Mouse (Mus musculus) hindbrain, embryonic 16.5 days (tissue): ENCODE data around the gene Capn15. TPM values are rescaled to one million over a fixed set of nuclear protein-coding genes. Genes with fewer than 3 reads are reported as not detected.

Experiments used
- ATAC-seq: fragments of 200-750 bp; cut with Nextera tagmentation; 2 replicates; pipeline ENCODE4 v1.8.0; 2017; ENCODE audit warnings: moderate TSS enrichment, moderate library complexity
- H3K27ac ChIP-seq: fragments of 300-500 bp; sonication (generic); 2 replicates; pipeline ENCODE4 v1.5.1; 2014; ENCODE audit warnings: low read depth, mild to moderate bottlenecking, control low read depth, low read length, moderate library complexity
- H3K27me3 ChIP-seq: fragments of 300-500 bp; sonication (generic); replicated peaks from 2 replicates; pipeline ENCODE4 v1.6.1; 2014; ENCODE audit warnings: low read length; ENCODE audit not compliant: control insufficient read depth, insufficient read depth
- H3K36me3 ChIP-seq: fragments of 300-500 bp; sonication (generic); 2 replicates; pipeline ENCODE4 v1.6.1; 2014; ENCODE audit warnings: mild to moderate bottlenecking, low read length, moderate library complexity, mixed read lengths; ENCODE audit not compliant: control insufficient read depth, insufficient read depth
- H3K4me1 ChIP-seq: fragments of 300-500 bp; sonication (generic); 2 replicates; pipeline ENCODE4 v1.6.1; 2014; ENCODE audit warnings: low read depth, low read length; ENCODE audit not compliant: control insufficient read depth, insufficient read depth
- H3K4me2 ChIP-seq: fragments of 300-500 bp; sonication (generic); 2 replicates; pipeline ENCODE4 v1.6.1; 2014; ENCODE audit warnings: mild to moderate bottlenecking, low read length, control low read depth, moderate library complexity
- H3K4me3 ChIP-seq: fragments of 300-500 bp; sonication (generic); 2 replicates; pipeline ENCODE4 v1.5.1; 2014; ENCODE audit warnings: mild to moderate bottlenecking, low read length, control low read depth, moderate library complexity
- H3K9ac ChIP-seq: fragments of 300-500 bp; sonication (generic); 2 replicates; pipeline ENCODE4 v1.6.1; 2014; ENCODE audit warnings: low read depth, mild to moderate bottlenecking, control low read depth, low read length, moderate library complexity
- H3K9me3 ChIP-seq: fragments of 300-500 bp; sonication (generic); 2 replicates; pipeline ENCODE4 v1.6.1; 2014; ENCODE audit warnings: mild to moderate bottlenecking, low read length, moderate library complexity; ENCODE audit not compliant: control insufficient read depth
- WGBS: fragments of 180-500 bp; shearing (Covaris S2); extraction: QIAGEN DNeasy Blood & Tissue Kit; methylation state at CpG from one replicate; pipeline ENCODE4 v1.1.7; 2014; 5-methylcytosine and 5-hydroxymethylcytosine counted together
- polyA plus RNA-seq: library from polyadenylated mRNA; unstranded; fragments of >200 nt; fragmentation: Nextera tagmentation; extraction: Ambion mirVana; gene quantifications from 2 replicates; pipeline ENCODE4 v1.2.1, GENCODE M21; 2015

Capn15 gene
- polyA plus RNA-seq, 1 experiment from 2014 or later, result 20.6 TPM

DNA sequence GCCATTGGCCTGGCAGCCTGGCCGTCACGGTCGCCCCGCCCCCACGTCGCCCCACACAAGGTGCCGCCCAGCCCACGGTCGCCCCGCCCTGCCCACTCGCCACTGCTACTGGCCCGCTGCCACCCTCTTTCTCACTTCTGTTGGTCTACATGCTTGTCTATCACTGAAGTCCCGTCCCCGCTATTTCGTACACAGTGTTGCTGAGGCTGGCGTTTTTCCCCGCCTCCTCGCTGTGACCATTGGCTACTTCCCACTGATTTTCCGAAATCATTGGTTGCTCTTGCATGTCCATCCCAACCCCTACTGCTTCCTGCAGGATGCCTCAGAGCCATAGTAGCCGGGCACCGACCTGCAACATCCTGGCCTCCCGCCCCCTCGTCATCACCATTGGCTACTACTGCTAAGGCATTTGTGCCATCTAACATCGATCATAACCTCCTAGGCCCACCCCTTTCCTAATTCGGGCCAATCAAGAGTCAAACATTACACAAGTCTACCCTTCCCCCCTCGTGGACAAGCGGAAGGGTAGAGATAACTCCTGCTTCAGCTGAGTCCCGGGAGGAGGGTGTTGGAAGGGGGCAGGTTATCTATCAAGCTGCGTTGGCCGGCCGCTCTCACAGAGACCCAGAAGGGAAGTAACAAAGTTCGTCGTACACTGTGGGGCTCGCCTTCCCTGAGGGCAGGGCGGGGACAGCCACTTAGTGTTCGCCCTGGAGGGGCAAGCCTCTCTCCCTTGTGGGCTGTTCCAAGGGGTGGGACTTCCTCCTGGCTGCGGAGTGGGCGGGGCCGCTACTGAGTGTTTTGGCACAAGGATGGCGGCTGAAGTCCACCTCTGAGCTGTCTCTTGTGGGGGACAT is 65.6 kb downstream of the Capn15 start:
- under 1% methylated on average over 39 of the region's 40 CpGs for WGBS
- ATAC-seq, result peak; percentile 99
- peak overlapping the region; percentile 95 for H3K4me3 ChIP-seq
- peak overlapping the region; percentile 70 for H3K9ac ChIP-seq
- H3K36me3 ChIP-seq, result no peaks in the 10 kb centered on the region
- peak overlapping the region; percentile 63 for H3K4me2 ChIP-seq
- peak overlapping the region; percentile 97 for H3K27ac ChIP-seq
- H3K9me3 ChIP-seq, result no peaks in the 10 kb centered on the region
- H3K27me3 ChIP-seq, result no peaks in the 10 kb centered on the region
- peaks cover 15% of the 10 kb centered on the region for H3K4me1 ChIP-seq

GRCm38 (mm10) chr17:25919144-25919785 is 66.3 kb downstream of the Capn15 start, which contains the start of gene Rab40c:
TSS of gene Rab40c (minus strand) at chr17:25919727.
- Histone ChIP-seq H3K4me1 (peaks cover 15% of the 10 kb centered on the region), H3K27ac (peak within 1 kb of the TSS; percentile 97), H3K9me3 (no peaks in the 10 kb centered on the region), H3K27me3 (no peaks in the 10 kb centered on the region), H3K36me3 (no peaks in the 10 kb centered on the region), H3K9ac (peak within 1 kb of the TSS; percentile 91), H3K4me2 (peak within 1 kb of the TSS; percentile 87), H3K4me3 (peak within 1 kb of the TSS; percentile 95)
- under 1% methylated on average over 54 of the region's 78 CpGs for WGBS
- ATAC-seq, result no peak; the same call in 1 of the 2 replicates

GRCm38 (mm10) chr17:25918037-25918750 is 67.4 kb downstream of the Capn15 start:
- peak overlapping the region; percentile 91 for H3K9ac ChIP-seq
- no peak overlapping the region for H3K27ac ChIP-seq
- no peaks in the 10 kb centered on the region for H3K9me3 ChIP-seq
- H3K4me1 ChIP-seq, result peaks cover 15% of the 10 kb centered on the region
- H3K4me2 ChIP-seq, result peak overlapping the region; percentile 87
- no peaks in the 10 kb centered on the region for H3K36me3 ChIP-seq
- peak overlapping the region; percentile 95 for H3K4me3 ChIP-seq
- ATAC-seq, result no peak
- H3K27me3 ChIP-seq, result no peaks in the 10 kb centered on the region
- WGBS, result 80% methylated on average over 9 of the region's 9 CpGs

- Histone ChIP-seq H3K9ac (no peak overlapping the region), H3K27me3 (no peaks in the 10 kb centered on the region), H3K27ac (no peak overlapping the region), H3K4me1 (peaks cover 15% of the 10 kb centered on the region), H3K36me3 (no peaks in the 10 kb centered on the region), H3K4me3 (no peak overlapping the region), H3K4me2 (no peak overlapping the region), H3K9me3 (no peaks in the 10 kb centered on the region)
- ATAC-seq, result no peak
- 85% methylated on average over 8 of the region's 8 CpGs for WGBS
Measured at GRCm38 (mm10) chr17:25916931-25917647, 68.5 kb downstream of the Capn15 start.

DNA sequence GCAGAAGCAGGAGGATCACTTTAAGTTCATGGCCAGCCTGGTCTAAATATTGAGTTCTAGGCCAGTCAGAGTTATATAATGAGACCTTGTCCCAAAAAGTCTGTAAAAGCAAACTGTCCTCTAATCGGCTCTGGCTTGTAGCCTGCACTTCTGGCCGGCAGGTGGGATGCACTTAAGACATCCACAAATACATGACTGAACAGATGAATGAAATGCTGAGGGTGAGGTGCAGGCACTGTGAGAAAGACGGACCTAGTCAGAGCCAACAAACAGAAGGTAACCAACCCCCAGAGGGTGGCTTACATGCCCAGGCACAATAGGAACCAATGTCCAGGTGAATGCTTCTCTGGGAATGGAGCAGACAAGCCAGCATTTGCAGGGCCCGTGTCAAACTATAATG is 71.3 kb downstream of the Capn15 start:
- no peak for ATAC-seq
- no peaks in the 10 kb centered on the region for H3K9me3 ChIP-seq
- no peak overlapping the region for H3K27ac ChIP-seq
- H3K36me3 ChIP-seq, result no peaks in the 10 kb centered on the region
- H3K4me1 ChIP-seq, result peaks cover 15% of the 10 kb centered on the region
- H3K4me2 ChIP-seq, result no peak overlapping the region
- 89% methylated on average over 4 of the region's 4 CpGs for WGBS
- no peak overlapping the region for H3K9ac ChIP-seq
- H3K27me3 ChIP-seq, result no peaks in the 10 kb centered on the region
- H3K4me3 ChIP-seq, result no peak overlapping the region

GRCm38 (mm10) chr17:25913877-25914275 is 71.7 kb downstream of the Capn15 start:
- no peak for ATAC-seq
- H3K9me3 ChIP-seq, result no peaks in the 10 kb centered on the region
- H3K27ac ChIP-seq, result no peak overlapping the region
- H3K4me3 ChIP-seq, result no peak overlapping the region
- H3K4me2 ChIP-seq, result no peak overlapping the region
- 97% methylated on average over 1 of the region's 1 CpGs for WGBS
- peaks cover 15% of the 10 kb centered on the region for H3K4me1 ChIP-seq
- no peaks in the 10 kb centered on the region for H3K36me3 ChIP-seq
- H3K9ac ChIP-seq, result no peak overlapping the region
- H3K27me3 ChIP-seq, result no peaks in the 10 kb centered on the region

DNA sequence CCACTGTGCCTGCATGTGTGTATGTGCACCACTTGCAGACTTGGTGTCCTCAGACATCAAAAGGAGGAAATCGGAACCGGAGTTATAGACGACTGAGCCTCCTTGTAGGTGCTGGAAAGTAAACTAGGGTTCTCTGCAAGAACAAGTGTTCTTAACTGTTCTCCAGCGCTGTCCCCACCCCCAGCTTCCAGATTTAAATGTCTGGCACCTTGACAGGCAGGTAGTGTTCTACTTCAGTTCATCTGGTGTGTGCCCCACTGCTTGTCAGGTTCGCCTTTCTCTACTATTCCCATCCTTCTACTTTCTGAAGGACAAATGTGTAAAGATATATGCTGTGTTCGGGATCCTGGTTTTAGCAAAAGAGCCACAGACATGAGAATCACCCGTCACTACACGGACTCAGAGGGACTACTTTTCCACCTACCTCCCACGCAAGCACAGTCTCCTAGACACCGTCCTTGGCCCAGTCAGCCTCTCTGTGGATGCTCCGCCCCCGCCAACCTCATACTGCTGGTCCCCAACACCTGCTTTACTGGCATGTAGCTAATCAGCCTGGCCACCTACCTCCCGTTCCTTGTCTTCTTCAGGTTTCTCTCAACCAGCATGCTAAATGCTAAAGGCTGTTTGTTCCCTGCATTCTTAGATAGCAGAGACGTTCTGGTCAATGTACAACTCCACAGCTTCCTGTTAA is 72.3 kb downstream of the Capn15 start:
- ATAC-seq, result no peak
- H3K9me3 ChIP-seq, result no peaks in the 10 kb centered on the region
- no peak overlapping the region for H3K9ac ChIP-seq
- 90% methylated on average over 14 of the region's 14 CpGs for WGBS
- no peaks in the 10 kb centered on the region for H3K36me3 ChIP-seq
- peaks cover 11% of the 10 kb centered on the region for H3K4me1 ChIP-seq
- H3K4me3 ChIP-seq, result no peak overlapping the region
- no peak overlapping the region for H3K27ac ChIP-seq
- no peak overlapping the region for H3K4me2 ChIP-seq
- H3K27me3 ChIP-seq, result no peaks in the 10 kb centered on the region

DNA sequence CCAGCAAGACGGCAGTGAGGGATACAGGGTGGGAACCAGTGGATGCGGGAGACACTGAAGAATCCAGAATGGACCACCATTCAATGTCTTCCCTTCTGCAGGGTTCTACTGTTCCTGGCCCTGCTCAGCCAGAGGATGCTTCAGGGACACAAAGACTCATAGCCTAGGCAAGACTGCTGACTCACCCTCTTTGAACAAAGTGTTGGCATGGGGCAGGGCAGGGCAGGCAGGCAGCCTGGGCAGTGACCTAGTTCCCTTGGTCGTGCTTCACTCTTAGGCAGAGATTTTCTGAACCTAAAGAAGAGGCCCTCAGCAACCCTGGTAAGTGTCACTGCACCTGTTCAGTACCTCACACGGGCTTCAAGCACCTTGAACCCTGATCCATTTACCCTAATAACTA is 73.8 kb downstream of the Capn15 start:
- H3K9ac ChIP-seq, result no peak overlapping the region
- WGBS, result 87% methylated on average over 4 of the region's 4 CpGs
- H3K27ac ChIP-seq, result no peak overlapping the region
- no peaks in the 10 kb centered on the region; the same call in 1 of the 2 replicates for H3K4me1 ChIP-seq
- no peak overlapping the region for H3K4me2 ChIP-seq
- no peak overlapping the region for H3K4me3 ChIP-seq
- H3K27me3 ChIP-seq, result no peaks in the 10 kb centered on the region
- no peaks in the 10 kb centered on the region for H3K9me3 ChIP-seq
- H3K36me3 ChIP-seq, result no peaks in the 10 kb centered on the region
- ATAC-seq, result no peak
